Mouse (Mus musculus) intestine, embryonic 16.5 days (tissue): ENCODE data around the gene Snx17. TPM values are rescaled to one million over a fixed set of nuclear protein-coding genes. Genes with fewer than 3 reads are reported as not detected.

Experiments
- polyA plus RNA-seq: library from polyadenylated mRNA; unstranded; fragments of >200 nt; fragmentation: Nextera tagmentation; extraction: Ambion mirVana; gene quantifications from 2 replicates; pipeline ENCODE4 v1.2.1, GENCODE M21; 2015

Gene Snx17
- polyA plus RNA-seq, 1 experiment from 2014 or later = 149 TPM

Other genes with a start within 250 kb of the Snx17 start
- gene Cgref1, start 247.6 kb upstream of the Snx17 start, polyA plus RNA-seq = 67.0 and 88.7 TPM in 2 replicates
- 222 and 227 TPM in 2 replicates for gene Preb, start 232.9 kb upstream of the Snx17 start, polyA plus RNA-seq
- gene Tcf23, start 224.6 kb upstream of the Snx17 start, polyA plus RNA-seq = 3.3 and 4.2 TPM in 2 replicates
- 180 and 190 TPM in 2 replicates for gene Atraid, start 144.9 kb upstream of the Snx17 start, polyA plus RNA-seq
- gene Slc5a6, start 144.3 kb upstream of the Snx17 start, polyA plus RNA-seq = 18.8 TPM in 2 replicates
- 16.8 and 18.2 TPM in 2 replicates for gene Cad, start 138.4 kb upstream of the Snx17 start, polyA plus RNA-seq
- not detected in 2 replicates for gene Dnajc5g, start 86.9 kb upstream of the Snx17 start, polyA plus RNA-seq
- gene Slc30a3, start 85.0 kb upstream of the Snx17 start, polyA plus RNA-seq = 0.12 and 0.15 TPM in 2 replicates
- gene Trim54, start 76.5 kb upstream of the Snx17 start, polyA plus RNA-seq = not detected in 2 replicates
- gene Ucn, start 54.4 kb upstream of the Snx17 start, polyA plus RNA-seq = not detected in 2 replicates
- gene Mpv17, start 39.0 kb upstream of the Snx17 start, polyA plus RNA-seq = 80.3 and 84.4 TPM in 2 replicates
- 1.1 TPM in 2 replicates for gene Gm29609, start 13.3 kb upstream of the Snx17 start, polyA plus RNA-seq
- gene Gtf3c2, start 13.1 kb upstream of the Snx17 start, polyA plus RNA-seq = 56.4 and 60.3 TPM in 2 replicates
- gene Eif2b4, start 203 bp downstream of the Snx17 start, polyA plus RNA-seq = 67.1 and 67.6 TPM in 2 replicates
- 5.5 and 6.0 TPM in 2 replicates for gene Zfp513, start 9.1 kb downstream of the Snx17 start, polyA plus RNA-seq
- 110 and 122 TPM in 2 replicates for gene Ppm1g, start 27.5 kb downstream of the Snx17 start, polyA plus RNA-seq
- gene Nrbp1, start 47.6 kb downstream of the Snx17 start, polyA plus RNA-seq = 132 and 140 TPM in 2 replicates
- 0.27 TPM in 1 of 2 replicates, not detected in the other for gene Gm9970, start 48.0 kb downstream of the Snx17 start, polyA plus RNA-seq
- 70.1 and 71.1 TPM in 2 replicates for gene Krtcap3, start 58.5 kb downstream of the Snx17 start, polyA plus RNA-seq
- gene Ift172, start 97.9 kb downstream of the Snx17 start, polyA plus RNA-seq = 19.5 and 21.5 TPM in 2 replicates
- 18.3 and 19.3 TPM in 2 replicates for gene Fndc4, start 102.9 kb downstream of the Snx17 start, polyA plus RNA-seq
- 0.80 and 1.2 TPM in 2 replicates for gene Gckr, start 104.2 kb downstream of the Snx17 start, polyA plus RNA-seq